Mouse (Mus musculus) neutrophil, adult 65 days (primary cell): ENCODE data around the gene Ripk1. TPM values are rescaled to one million over a fixed set of nuclear protein-coding genes. Genes with fewer than 3 reads are reported as not detected.

ENCODE experiments used
- total RNA-seq: library from RNA; stranded (reverse); gene quantifications from 2 replicates; pipeline ENCODE4 v1.2.4, GENCODE M21; 2023

Gene Ripk1
- total RNA-seq: 85.3 and 113 TPM in 2 replicates

DNA sequence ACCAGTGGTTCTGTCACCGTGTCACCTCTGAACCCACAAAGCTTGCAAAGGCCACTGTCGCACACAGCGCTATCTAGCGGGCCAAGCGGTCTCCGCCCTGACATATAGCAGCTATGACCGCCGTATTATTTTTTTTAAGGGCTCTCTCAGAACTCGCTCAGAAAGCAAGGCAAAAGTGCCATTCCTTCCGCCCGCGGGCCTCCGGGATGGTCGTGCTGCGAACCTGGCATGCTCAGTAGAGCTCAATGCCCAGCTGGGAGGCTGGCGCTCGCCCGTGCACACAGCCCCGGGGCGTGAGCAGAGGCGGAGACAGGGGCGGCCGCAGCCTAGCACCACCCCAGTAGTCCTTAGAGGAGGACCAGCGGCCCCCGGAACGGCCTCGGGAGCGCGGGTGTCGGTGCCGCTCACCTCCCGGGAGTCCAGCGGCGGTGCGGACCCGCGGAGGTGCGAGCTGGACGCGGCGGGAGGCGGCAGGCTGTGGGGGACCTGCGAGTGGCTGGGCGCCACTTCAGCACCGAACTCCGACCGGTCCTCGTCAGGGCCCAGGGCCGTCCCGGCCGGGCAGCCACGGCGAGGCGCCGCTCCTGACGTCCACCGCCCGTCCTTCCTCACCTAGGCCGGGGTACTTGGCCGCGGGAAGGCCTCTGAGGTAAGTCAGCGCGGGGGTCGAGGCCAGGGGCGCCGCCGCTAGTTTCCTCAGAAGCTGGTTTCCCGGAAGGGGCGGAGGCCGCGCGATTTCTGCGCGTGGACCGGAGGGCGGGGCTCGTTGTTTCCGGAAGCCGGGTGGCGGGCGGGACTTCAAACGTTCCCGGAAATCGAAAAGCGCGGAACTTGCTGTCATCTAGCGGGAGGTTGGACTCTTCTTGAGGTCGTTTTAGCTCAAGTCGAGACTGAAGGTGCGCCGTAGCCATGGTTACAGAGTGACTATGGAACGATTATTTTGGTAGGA, at the start of gene Ripk1, which contains the start of gene Serpinb6a:
Ripk1 (plus strand) TSS at position 306 of the 949 bp plus-strand sequence.
Serpinb6a (minus strand) TSS at position 737 of the 949 bp plus-strand sequence.

DNA sequence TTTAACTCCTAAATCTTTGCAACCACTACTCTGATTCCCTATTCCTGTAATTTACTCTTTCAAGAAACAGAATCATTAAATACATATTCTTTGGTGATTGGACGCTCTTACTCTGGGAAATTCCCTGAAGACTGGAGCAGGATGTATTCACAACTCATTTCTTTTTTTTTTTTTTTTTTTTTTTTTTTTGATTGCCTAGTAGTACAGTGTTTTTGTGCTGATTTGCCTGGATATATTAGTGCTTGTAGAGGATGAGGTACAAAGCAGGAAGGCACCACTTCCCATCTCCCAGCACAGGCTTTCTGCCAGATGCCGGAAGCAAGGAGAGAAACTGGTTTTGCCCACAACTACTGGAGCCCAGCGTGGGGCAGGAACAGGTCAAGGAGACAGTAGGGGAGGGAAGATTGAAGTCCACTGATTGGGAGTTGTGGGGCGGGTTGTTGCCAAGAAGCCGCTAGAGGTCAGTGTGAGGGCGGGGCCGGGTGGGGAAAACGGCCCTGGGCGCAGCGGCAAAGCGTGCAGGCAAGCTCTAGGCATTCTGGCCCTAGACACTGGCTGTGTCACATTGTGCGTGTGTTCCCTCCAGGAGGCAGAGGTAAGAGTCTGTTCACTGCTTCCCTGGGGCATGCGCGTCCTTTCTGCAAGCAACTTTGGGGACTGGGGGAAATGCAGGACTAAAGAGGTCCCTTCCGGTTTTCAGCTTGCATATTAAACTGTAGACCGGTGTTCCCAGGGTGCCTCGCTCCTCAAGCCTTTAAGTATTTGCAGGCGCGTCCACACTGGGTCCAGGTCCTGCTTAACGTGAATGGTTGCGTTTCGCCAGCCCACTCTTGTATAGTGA, 37.7 kb upstream of the Ripk1 start, which contains the start of gene Nqo2:
Nqo2 (plus strand) TSS at position 482 of the 841 bp plus-strand sequence.

DNA sequence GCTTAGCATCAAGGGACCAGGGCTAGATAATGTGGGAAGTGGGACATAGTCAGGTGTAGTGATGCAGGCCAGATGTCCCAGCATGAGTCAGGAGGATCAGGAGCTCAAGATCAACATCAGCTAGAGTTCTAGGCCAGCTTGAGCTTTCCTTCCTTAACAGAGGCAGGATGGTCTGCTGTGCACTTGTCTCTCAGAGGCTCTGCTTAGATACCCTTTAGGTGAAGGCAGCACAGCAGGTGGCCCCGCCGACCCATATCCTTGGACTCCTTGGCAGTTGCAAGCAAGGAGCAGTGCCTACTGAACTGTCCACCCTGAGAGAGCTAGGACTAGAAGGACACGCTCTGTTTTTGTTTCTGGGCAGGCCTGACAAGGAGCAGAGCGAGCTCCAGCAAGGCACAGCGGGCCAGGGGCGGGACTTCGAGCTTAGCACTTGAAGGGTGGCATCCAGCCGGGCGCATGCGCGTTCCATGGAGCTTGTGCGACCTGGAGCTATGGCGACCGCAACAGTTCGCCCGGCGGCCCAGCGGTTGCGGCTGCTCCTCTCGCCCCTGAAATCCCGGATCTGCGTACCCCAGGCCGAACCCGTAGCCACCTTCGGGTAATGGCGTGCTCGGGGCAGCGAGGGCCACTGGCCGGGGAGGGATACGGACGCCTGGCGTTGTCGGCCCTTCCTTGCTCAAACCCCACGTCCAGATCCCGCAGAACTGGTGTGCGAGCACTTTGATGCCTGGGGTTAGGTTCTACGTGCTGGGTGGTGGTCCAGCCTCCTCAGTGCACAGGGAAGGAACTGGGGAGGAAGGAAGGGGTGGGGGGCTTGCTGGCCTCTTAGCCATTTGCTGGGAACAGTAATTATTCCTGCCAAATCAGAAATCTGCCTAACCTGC, 35.3 kb downstream of the Ripk1 start, which contains the start of gene Bphl:
Bphl (plus strand) TSS at position 426 of the 884 bp plus-strand sequence.

DNA sequence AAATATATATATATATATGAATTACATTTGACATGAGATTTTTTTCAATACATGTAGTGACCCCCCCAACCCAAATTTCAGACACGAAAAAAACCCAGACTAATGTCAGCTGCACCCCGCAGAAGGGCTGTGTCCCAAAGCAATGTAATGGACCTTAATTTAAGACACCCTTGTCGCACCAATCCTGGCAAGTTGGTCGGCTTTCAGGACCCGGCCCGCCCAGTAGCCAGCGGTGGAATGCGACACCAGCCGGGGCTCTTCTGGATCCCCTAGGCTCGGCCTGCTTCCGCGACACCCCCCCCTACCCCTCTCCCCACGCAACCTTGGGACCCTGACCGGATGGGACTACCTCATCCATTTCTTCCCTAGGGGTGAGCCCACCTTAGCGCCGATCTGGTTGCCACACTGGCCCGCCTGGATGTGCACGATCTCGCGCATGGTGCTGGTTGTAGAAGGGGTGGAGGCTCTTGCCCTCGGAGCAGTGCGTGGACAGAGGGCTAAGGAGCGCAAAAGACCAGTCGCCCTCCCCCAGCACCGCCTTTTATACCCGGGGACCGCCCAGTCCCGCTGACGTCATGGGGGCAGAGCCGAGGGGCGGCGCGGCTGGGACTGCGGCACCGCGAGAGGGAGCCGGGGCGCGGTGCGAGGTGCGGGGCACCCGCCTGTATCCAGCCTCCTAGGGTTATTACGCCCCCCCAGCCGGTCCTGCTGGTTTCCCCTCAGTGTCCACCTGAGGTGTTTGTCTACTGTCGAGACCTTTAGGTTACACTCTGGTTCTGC, 75.5 kb downstream of the Ripk1 start, which contains the start of gene Tubb2a:
Tubb2a (minus strand) TSS at position 516 of the 780 bp plus-strand sequence.

Other genes with a start within 250 kb of the Ripk1 start
- not detected in 2 replicates for gene Serpinb6e, start 159.0 kb upstream of the Ripk1 start, total RNA-seq
- gene Serpinb6c, start 96.7 kb upstream of the Ripk1 start, total RNA-seq: not detected in 2 replicates
- gene Nqo2, start 37.7 kb upstream of the Ripk1 start, total RNA-seq: 17.4 and 21.4 TPM in 2 replicates
- 16.6 and 18.1 TPM in 2 replicates for gene Serpinb6a, start 431 bp downstream of the Ripk1 start, total RNA-seq
- 10.6 and 11.1 TPM in 2 replicates for gene Bphl, start 35.2 kb downstream of the Ripk1 start, total RNA-seq
- gene Tubb2a, start 75.6 kb downstream of the Ripk1 start, total RNA-seq: 16.4 and 20.3 TPM in 2 replicates
- 0.32 and 0.98 TPM in 2 replicates for gene Tubb2b, start 128.1 kb downstream of the Ripk1 start, total RNA-seq
- 7.8 and 12.9 TPM in 2 replicates for gene Psmg4, start 160.6 kb downstream of the Ripk1 start, total RNA-seq